Mouse (Mus musculus): Measurements from ENCODE around the gene Wdr18.
"Not testable (repeated sequence)": the region's sequence is repeated elsewhere in the genome, so short reads cannot be mapped to it uniquely, and the experiment has no call there.

Wdr18 gene

DNA sequence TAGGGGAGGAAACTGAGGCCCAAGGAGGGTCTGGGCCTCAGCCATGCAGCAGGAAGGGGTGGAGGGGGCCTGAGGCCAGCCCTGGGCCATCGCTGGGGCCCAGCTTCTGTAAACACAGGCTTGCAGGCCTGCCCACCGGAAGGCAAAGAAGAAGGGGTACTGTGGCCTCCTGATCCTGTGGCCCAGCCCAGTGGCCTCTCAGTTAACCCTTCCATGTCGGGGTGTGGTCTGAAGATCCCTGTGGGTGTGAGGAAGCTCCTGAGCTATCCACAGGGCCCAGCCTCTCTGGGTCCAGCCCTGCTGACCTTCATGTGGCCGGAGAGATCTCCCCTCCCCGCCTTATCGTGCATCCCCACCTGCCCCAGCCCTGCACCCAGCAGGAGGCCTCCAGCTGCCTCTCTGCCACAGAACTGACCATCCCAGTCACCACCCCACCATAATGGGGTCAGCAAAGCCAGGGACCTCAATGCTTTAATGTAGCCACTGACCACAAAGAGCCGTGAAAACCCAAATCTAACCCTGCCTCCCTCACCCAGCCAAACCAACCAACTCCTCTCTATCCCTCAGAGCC, 13.1 kb upstream of the Wdr18 start:
- no peak for DNase-seq (ENCODE audit: low spot score in 2 of 2)

- no peak for DNase-seq (ENCODE audit: low spot score in 2 of 2)
Measured at GRCm38 (mm10) chr10:79947502-79947901, 12.4 kb upstream of the Wdr18 start.

DNA sequence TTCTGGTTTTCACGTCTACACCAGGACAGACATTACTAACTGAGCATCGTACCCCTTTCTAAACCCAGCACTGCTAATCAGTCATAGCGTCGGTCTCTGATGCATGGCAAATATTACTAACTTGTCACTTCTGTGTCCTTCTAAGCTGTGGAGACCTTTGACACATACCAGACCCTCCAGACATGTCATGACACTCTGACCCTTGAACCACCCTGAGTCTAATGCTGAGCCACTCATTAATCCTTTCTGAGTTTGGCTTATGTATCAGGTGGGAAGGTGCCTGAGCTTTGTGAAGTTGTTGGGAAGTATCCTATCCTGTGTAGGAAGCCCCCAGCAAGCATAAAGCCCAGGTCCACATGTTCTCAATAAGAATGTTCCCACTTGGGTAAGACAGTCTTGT, 10.1 kb upstream of the Wdr18 start:
- no peak for DNase-seq (ENCODE audit: low spot score in 2 of 2)

DNA sequence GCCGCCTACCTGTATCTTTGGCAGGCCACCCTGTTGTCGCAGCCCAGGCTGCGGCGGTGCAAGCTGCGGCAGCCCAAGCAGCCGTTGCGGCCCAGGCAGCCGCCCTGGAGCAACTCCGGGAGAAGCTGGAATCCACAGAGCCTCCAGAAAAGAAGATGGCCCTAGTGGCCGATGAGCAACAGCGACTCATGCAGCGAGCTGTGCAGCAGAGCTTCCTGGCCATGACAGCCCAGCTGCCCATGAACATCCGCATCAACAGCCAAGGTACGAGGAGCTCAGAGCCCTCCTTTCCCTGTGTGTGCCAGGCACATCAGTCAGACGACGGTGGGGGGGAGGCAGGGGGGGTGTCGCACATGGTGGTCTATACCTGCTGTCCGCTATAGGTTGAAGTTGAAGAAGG, 9.3 kb upstream of the Wdr18 start:
- no peak for DNase-seq (ENCODE audit: low spot score in 2 of 2)

- no peak for DNase-seq (ENCODE audit: low spot score in 2 of 2)
Measured at GRCm38 (mm10) chr10:79953946-79954345, 6.0 kb upstream of the Wdr18 start.

- no peak for DNase-seq (ENCODE audit: low spot score in 2 of 2)
Measured at GRCm38 (mm10) chr10:79955691-79956090, 4.3 kb upstream of the Wdr18 start.

- no peak for DNase-seq (ENCODE audit: low spot score in 2 of 2)
Measured at GRCm38 (mm10) chr10:79956643-79957154, 3.3 kb upstream of the Wdr18 start.

- peak; percentile 76 to 77 for DNase-seq (ENCODE audit: low spot score in 2 of 2)
Measured at GRCm38 (mm10) chr10:79958140-79958816, 1.7 kb upstream of the Wdr18 start.

- not testable (repeated sequence) for DNase-seq (ENCODE audit: low spot score in 2 of 2)
Measured at GRCm38 (mm10) chr10:79959412-79959811, 540 bp upstream of the Wdr18 start.

DNA sequence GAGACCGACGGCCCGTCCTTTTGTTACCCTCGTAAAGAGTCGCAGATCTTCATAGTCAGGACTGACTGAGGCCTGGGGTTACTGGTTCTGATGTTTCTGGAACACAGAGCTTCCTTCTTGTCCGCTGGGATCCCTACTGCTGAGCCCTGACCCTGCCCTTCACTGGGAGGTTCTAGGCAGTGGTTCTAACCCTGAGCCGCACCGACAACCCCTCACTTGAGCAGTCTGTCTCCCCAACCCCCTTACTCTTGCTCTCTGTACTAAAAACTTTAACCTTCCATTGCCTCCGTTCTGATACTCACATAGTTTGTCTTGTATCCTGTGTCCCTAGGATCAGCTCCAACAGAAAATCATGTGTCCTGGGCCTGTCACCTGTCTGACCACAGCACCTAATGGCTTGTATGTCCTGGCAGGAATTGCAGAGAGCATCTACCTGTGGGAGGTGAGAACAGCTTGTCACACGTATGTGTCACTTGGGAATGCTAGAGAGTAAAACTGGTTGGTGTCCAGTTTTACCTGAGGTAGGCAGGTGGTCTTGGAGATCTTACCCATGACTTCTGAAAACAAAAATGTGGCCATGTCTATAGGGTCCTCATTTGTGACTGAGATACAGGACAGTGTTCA, 831 bp downstream of the Wdr18 start:
- DNase-seq (ENCODE audit: low spot score in 2 of 2) = no peak

DNA sequence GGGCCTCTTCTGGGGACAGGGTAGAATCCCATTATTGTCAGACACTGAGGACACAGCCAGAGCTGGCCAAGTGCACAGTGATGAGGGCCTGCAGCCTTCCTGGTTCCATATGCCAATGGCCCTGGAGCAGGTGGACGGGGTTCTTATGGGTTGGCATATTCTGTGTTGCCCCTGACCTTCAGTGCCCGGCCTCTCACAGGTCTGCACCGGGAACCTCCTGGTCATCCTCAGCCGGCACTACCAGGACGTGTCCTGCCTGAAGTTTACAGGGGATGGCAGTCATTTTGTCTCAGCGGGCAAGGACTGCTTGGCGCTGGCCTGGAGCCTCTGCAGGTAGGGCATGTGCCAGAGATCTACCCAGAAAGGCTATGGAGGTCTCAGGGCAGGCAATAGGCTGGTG, 4.8 kb downstream of the Wdr18 start:
- DNase-seq (ENCODE audit: low spot score in 2 of 2) = no peak

DNA sequence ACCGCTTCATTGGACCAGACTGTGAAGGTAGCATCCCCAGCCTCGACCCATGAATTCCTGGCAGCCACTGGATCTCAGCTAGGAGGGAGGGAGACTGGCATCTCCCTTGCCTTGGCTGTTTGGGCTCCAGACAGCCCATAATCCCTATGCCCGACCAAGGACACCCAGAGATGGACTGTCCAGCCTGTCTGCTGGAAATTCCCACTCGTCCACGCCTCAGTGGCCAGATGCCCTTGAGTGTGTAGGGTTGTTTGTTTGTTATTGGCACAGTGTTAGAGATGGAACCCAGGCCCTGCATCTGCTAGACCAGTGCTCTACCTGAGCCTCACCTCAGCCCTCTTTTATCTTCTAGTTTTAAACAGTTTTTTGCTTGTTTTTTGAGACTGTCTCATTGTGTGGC, 5.4 kb downstream of the Wdr18 start:
- DNase-seq (ENCODE audit: low spot score in 2 of 2) = no peak

- DNase-seq (ENCODE audit: low spot score in 2 of 2) = no peak
Measured at GRCm38 (mm10) chr10:79966886-79967400, 7.0 kb downstream of the Wdr18 start.

DNA sequence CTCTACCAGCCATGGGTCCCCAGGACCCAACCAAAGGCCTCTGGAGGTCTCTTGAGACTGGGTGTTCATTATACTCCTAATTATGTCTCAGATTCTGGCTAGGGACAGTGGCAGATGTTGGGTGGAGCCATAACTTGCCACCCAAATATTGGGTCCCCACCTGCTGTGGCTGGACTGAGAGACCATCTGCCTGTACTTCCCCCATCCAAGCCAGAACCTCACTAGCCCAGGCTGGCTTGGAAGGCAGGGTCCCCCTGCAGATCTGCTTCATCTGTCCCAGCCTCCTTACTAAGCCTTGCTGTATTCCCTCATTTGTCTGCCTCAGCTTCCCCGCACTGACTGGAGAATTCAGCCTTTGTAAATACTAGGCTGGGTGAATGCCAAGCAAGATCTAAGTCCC, 8.2 kb downstream of the Wdr18 start:
- DNase-seq (ENCODE audit: low spot score in 2 of 2) = no peak

DNA sequence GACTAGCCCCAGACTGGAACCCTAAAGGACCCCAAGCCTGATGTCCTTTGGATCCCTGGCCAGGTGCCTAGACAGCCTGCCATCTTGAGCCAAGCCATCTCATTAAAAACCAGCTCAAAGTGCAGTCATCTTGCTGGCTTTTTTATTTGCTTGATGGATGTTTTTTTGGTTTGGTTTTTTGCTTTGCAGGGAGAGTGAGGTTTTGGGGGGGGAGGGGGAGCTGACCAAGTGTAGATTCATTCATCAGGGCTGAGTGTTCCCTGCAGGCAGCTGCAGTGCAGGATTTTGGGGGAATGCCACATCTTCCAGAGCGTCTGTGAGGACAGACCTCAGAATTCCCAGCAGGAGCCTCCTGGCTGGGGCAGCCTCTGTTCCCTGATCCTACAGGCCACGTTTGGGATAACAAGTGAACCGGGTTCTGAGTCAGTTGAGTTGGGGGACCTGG, 9.2 kb downstream of the Wdr18 start:
- no peak for DNase-seq (ENCODE audit: low spot score in 2 of 2)

DNA sequence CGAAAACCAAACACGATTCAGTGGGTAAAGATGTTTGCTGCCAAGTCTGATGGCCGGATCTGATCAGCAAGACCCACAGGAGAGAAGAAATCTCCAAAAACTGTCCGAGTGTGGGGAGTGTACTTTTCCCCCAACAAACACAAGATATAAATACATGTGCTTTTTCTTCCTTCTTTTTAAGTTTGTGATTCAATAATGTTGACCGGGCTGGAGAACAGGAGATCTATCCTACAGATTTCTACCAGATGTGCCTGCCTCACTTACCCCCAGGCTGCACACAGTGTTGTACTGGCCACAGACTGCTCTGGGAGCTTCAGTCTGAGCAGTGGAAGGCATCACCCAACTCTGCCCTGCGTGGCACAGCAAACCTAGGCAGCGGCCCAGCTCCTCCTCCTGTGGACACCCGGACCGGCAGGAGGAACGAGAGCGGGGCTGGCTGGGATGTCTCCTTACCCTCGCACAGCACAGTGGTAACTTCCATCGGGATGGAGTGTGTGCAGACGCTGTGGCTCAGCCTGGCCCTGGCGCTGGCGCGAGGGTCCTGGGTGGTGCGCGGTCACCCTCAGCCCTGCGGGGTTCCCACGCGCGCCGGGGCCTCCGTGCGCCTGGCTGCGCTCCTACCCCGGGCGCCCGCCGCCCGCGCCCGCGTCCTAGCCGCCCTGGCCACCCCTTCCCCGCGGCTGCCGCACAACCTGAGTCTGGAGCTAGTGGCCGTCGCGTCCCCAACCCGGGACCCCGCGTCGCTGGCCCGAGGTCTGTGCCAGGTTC, 10.6 kb downstream of the Wdr18 start, which contains the start of gene Grin3b:
Gene Grin3b, plus strand, starts transcription at position 301 of the 768 bp plus-strand sequence.
- DNase-seq (ENCODE audit: low spot score in 2 of 2) = no peak

DNA sequence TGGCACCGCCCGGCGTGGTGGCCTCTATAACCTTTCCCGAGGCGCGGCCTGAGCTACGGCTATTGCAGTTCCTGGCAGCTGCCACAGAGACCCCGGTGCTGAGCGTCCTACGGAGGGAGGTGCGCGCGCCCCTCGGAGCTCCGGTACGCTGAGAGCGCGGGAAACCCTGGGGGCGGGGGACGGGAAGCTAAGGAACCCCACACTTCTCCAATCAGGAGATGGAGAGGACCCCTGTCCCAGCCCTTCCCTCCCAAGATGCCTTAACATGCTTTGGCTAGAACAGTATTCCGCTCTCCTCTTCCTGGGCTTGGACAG, 11.2 kb downstream of the Wdr18 start:
- no peak for DNase-seq (ENCODE audit: low spot score in 2 of 2)

- DNase-seq (ENCODE audit: low spot score in 2 of 2) = no peak
Measured at GRCm38 (mm10) chr10:79972831-79973230, 12.9 kb downstream of the Wdr18 start.

- DNase-seq (ENCODE audit: low spot score in 2 of 2) = no peak
Measured at GRCm38 (mm10) chr10:79974087-79974486, 14.1 kb downstream of the Wdr18 start.

DNA sequence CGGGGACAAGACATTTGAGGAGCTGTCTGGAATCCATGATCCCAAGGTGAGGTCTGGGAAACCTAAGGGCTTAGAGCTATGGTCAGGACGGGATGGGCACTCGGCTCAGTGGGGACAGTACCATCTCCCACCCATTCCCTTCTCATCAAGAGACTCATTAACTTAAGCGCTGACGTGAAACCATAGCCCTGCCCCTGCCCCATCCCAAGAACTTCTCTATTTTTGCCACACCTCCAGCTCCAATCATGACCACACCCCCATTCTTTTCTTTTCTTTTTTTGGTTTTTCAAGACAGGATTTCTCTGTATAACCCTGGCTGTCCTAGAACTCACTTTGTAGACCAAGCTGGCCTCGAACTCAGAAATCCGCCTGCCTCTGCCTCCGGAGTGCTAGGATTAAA, 14.7 kb downstream of the Wdr18 start:
- DNase-seq (ENCODE audit: low spot score in 2 of 2) = no peak

DNA sequence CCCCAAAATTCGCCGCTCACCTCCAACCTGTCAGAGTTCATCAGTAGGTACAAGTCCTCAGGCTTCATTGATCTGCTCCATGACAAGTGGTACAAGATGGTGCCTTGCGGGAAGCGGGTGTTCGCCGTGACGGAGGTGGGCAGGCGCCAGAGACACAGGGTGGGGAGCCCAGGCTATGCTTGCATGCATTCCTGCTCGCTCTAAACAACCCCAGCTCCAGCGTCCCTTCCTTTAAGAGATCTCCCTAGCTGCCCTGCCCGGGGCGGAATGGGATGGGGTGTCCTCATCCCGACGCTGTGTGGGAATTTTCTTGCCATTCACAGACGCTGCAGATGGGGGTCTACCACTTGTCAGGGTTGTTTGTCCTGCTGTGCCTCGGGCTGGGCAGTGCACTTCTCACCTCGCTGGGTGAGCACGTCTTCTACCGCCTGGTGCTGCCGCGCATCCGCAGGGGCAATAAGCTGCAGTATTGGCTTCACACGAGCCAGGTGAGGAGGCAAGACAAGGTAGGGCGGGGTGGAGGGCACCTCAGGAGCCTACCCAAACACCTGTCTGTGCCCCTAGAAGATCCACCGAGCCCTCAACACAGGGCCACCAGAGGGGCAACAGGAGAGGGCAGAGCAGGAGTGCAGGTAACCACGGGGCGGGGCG, 16.2 kb downstream of the Wdr18 start:
- DNase-seq (ENCODE audit: low spot score in 2 of 2) = no peak

GRCm38 (mm10) chr10:79976722-79977107, 16.8 kb downstream of the Wdr18 start:
- no peak for DNase-seq (ENCODE audit: low spot score in 2 of 2)
